Mouse (Mus musculus) kidney, adult 2 months (tissue): Measurements from ENCODE around the gene Pip4k2c.

Experiments used
- CTCF ChIP-seq: fragments of 200-500 bp; conservative IDR thresholded peaks from 2 replicates; pipeline ENCODE4 v1.5.1; 2011; ENCODE audit warnings: low read depth, mild to moderate bottlenecking, control low read depth, low read length, moderate library complexity, mixed read lengths; ENCODE audit not compliant: insufficient read depth, insufficient read length
- POLR2A ChIP-seq: fragments of 200-500 bp; IDR thresholded peaks from one replicate; pipeline ENCODE4 v1.6.1; 2011; ENCODE audit warnings: low read depth, low read length, control low read depth

GRCm38 (mm10) chr10:127147135-127147534 is 64.2 kb downstream of the Pip4k2c start:
- no peak for TF ChIP-seq POLR2A
- no peak for TF ChIP-seq CTCF
